In the genomic region with DNA sequence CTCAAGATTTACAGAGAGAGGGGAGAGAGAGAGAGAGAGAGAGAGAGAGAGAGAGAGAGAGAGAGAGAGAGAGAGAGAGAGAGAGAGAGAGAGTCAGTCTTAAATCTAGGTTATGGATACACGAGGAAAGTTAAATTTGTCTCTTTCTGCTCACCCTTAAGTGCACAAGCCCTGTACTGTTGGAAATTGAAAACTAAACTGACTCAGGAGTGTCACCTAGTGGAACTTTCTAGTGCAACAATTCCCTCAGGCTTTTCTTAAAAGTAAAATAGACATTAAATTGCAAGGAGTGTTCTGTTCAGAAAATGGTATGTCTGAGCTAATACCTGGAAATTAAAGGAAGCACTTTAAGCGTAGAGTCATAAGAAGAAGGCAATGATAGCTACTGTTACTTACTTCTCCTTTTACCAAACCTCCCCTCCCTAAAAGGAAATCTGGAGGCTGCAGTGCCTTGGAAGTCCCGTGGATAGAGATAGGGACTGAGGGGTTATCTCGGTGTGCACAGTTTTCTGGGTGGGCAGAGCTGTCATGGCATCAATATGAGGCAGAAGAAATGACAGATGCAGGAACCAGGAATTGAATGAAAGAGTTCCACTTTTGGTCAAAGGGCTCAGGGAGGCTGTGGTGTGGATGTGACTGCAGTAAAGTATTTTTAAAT, we compare ENCODE assay signal across 10 mouse cellular contexts.
A peak's percentile ranks its signal among the peaks of the same experiment; 100 is the strongest.
DNase-seq lines count a peak whose midpoint lies in the region; ATAC-seq and TF ChIP-seq lines count a peak whose summit lies in the region.
"Had no signal": no experiment of that assay in that cellular context is flagged by ENCODE, and none has a peak within 500 bp of the region (broad histone marks: within the 10 kb centered on the region; RNA-seq: fewer than 3 reads in every experiment).

No protein-coding gene starts in this region.

- no peaks in the 10 kb centered on the region for H3K36me3 ChIP-seq in forebrain, embryonic 14.5 days (ENCODE audit: control insufficient read depth, insufficient read depth, low read length)
- no peaks in the 10 kb centered on the region for H3K36me3 ChIP-seq in forebrain, embryonic 10.5 days (replicated peaks)
- H3K36me3 ChIP-seq in liver, embryonic 14.5 days (replicated peaks; ENCODE audit: control insufficient read depth, insufficient read depth, low read depth), result no peaks in the 10 kb centered on the region
- H3K36me3 ChIP-seq in liver, embryonic 11.5 days (ENCODE audit: control insufficient read depth, insufficient read depth, low read length), result no peaks in the 10 kb centered on the region
- H3K36me3 ChIP-seq: neural tube, embryonic 15.5 days had no signal

- no peak overlapping the region for H3K4me2 ChIP-seq in forebrain, embryonic 14.5 days (ENCODE audit: low read length)
- H3K4me2 ChIP-seq in liver, embryonic 14.5 days (ENCODE audit: low read depth), result no peak overlapping the region
- H3K4me2 ChIP-seq in liver, embryonic 11.5 days, result no peak overlapping the region
- H3K4me2 ChIP-seq: neural tube, embryonic 15.5 days had no signal

- H3K27me3 ChIP-seq in forebrain, embryonic 14.5 days (replicated peaks; ENCODE audit: control insufficient read depth, insufficient read depth, low read length), result no peaks in the 10 kb centered on the region
- no peaks in the 10 kb centered on the region for H3K27me3 ChIP-seq in forebrain, embryonic 10.5 days (ENCODE audit: poor library complexity, severe bottlenecking)
- no peaks in the 10 kb centered on the region for H3K27me3 ChIP-seq in liver, embryonic 14.5 days (ENCODE audit: control insufficient read depth, insufficient read depth, low read length)
- no peaks in the 10 kb centered on the region for H3K27me3 ChIP-seq in liver, embryonic 11.5 days (replicated peaks; ENCODE audit: control insufficient read depth, insufficient read depth, low read length)
- H3K27me3 ChIP-seq: neural tube, embryonic 15.5 days had no signal

- 55% methylated on average over 4 of the region's 4 CpGs for WGBS in forebrain, embryonic 14.5 days
- 63% methylated on average over 4 of the region's 4 CpGs for WGBS in forebrain, embryonic 10.5 days
- WGBS in liver, embryonic 14.5 days (ENCODE audit: insufficient replicate concordance), result 5% methylated on average over 4 of the region's 4 CpGs
- WGBS in liver, embryonic 11.5 days, result 31% methylated on average over 4 of the region's 4 CpGs

- H3K9me3 ChIP-seq in forebrain, embryonic 14.5 days (replicated peaks; ENCODE audit: control insufficient read depth, low read length), result no peaks in the 10 kb centered on the region
- H3K9me3 ChIP-seq in forebrain, embryonic 10.5 days, result no peaks in the 10 kb centered on the region
- no peaks in the 10 kb centered on the region for H3K9me3 ChIP-seq in liver, embryonic 14.5 days (ENCODE audit: control insufficient read depth, low read length)
- H3K9me3 ChIP-seq in liver, embryonic 11.5 days (ENCODE audit: control insufficient read depth, low read length), result no peaks in the 10 kb centered on the region
- H3K9me3 ChIP-seq: neural tube, embryonic 15.5 days had no signal

- no peak overlapping the region for H3K4me3 ChIP-seq in forebrain, embryonic 14.5 days (ENCODE audit: low read depth, low read length)
- H3K4me3 ChIP-seq in forebrain, embryonic 10.5 days, result no peak overlapping the region
- no peak overlapping the region for H3K4me3 ChIP-seq in liver, embryonic 14.5 days (ENCODE audit: insufficient read depth in 1 of 2, low read depth in 2 of 2, low read length in 2 of 2)
- no peak overlapping the region for H3K4me3 ChIP-seq in liver, embryonic 11.5 days (ENCODE audit: low read depth, low read length)
- H3K4me3 ChIP-seq in cortical plate, adult 2 months (ENCODE audit: insufficient read depth, low read length), result no peak overlapping the region
- H3K4me3 ChIP-seq: neural tube, embryonic 15.5 days had no signal

- peak; percentile 65 for DNase-seq in forebrain, embryonic 14.5 days (ENCODE audit: low spot score)
- DNase-seq in forebrain, embryonic 10.5 days (ENCODE audit: extremely low spot score, low spot score), result no peak
- DNase-seq in liver, embryonic 14.5 days (ENCODE audit: low read depth in 3 of 3, low spot score in 3 of 3), result no peak
- no peak for DNase-seq in liver, embryonic 11.5 days (ENCODE audit: low spot score)
- peak; percentile 36 for DNase-seq in mesoderm, embryonic 11.5 days (ENCODE audit: low read depth, low spot score)
- DNase-seq in thymus, postnatal 14 days, result no peak
- no peak for DNase-seq in cerebellum, adult 9-10 months
- DNase-seq: adrenal gland, postnatal 36 days had no signal

- no peak for TF ChIP-seq POLR2A in cortical plate, adult 2 months (IDR thresholded peaks at IDR 0.05; ENCODE audit: extremely low read depth, insufficient read depth, low read length)

- H3K4me1 ChIP-seq in forebrain, embryonic 14.5 days (ENCODE audit: control insufficient read depth, insufficient read depth, low read length), result no peaks in the 10 kb centered on the region
- H3K4me1 ChIP-seq in forebrain, embryonic 10.5 days, result no peaks in the 10 kb centered on the region
- no peaks in the 10 kb centered on the region for H3K4me1 ChIP-seq in liver, embryonic 14.5 days (replicated peaks; ENCODE audit: control insufficient read depth in 2 of 2, insufficient read depth in 2 of 2, low read length in 1 of 2)
- H3K4me1 ChIP-seq in liver, embryonic 11.5 days (replicated peaks; ENCODE audit: control insufficient read depth, insufficient read depth, low read length), result no peaks in the 10 kb centered on the region
- no peaks in the 10 kb centered on the region for H3K4me1 ChIP-seq in cortical plate, adult 2 months (ENCODE audit: control insufficient read depth, insufficient read depth, low read length)
- H3K4me1 ChIP-seq: neural tube, embryonic 15.5 days had no signal

- H3K9ac ChIP-seq in forebrain, embryonic 14.5 days (ENCODE audit: low read length), result no peak overlapping the region
- H3K9ac ChIP-seq in liver, embryonic 14.5 days (replicated peaks), result no peak overlapping the region
- no peak overlapping the region for H3K9ac ChIP-seq in liver, embryonic 11.5 days (ENCODE audit: low read depth, low read length)
- H3K9ac ChIP-seq: neural tube, embryonic 15.5 days had no signal

- no peak overlapping the region for H3K27ac ChIP-seq in forebrain, embryonic 14.5 days (ENCODE audit: low read depth, low read length)
- H3K27ac ChIP-seq in forebrain, embryonic 10.5 days, result no peak overlapping the region
- H3K27ac ChIP-seq in liver, embryonic 14.5 days, result no peak overlapping the region
- H3K27ac ChIP-seq in liver, embryonic 11.5 days (ENCODE audit: low read depth, low read length), result no peak overlapping the region
- no peak overlapping the region for H3K27ac ChIP-seq in cortical plate, adult 2 months (ENCODE audit: insufficient read depth, low read length)
- H3K27ac ChIP-seq: neural tube, embryonic 15.5 days had no signal

- ATAC-seq in forebrain, embryonic 14.5 days, result no peak; the same call in 1 of the 2 replicates
- no peak for ATAC-seq in liver, embryonic 14.5 days (ENCODE audit: insufficient read depth)
- ATAC-seq in liver, embryonic 11.5 days (replicated peaks; ENCODE audit: low FRiP score), result no peak

- TF ChIP-seq EP300 in liver, embryonic 14.5 days (IDR thresholded peaks at IDR 0.05; ENCODE audit: low read depth), result no peak

- TF ChIP-seq CTCF in liver, embryonic 14.5 days (IDR thresholded peaks at IDR 0.05; ENCODE audit: low read depth), result peak; percentile 8; the same call in 1 of the 2 replicates
- peak; percentile 16; the same call in 1 of the 2 replicates for TF ChIP-seq CTCF in cortical plate, adult 2 months (IDR thresholded peaks at IDR 0.05; ENCODE audit: extremely low read depth, insufficient read depth, low read length)

Comparison
In these comparisons a context has a peak if more than half of its experiments do, and no peak if none do; other contexts are left out.
1. DNase-seq: peak in forebrain, embryonic 14.5 days (single experiment) and mesoderm, embryonic 11.5 days (single experiment); none in forebrain, embryonic 10.5 days (single experiment), liver, embryonic 14.5 days (0 of 3), liver, embryonic 11.5 days (single experiment), thymus, postnatal 14 days (single experiment) and cerebellum, adult 9-10 months (single experiment).